Mouse (Mus musculus): ENCODE measurements around the gene Gm826. TPM values are rescaled to one million over a fixed set of nuclear protein-coding genes. Genes with fewer than 3 reads are reported as not detected.
A peak's percentile ranks its signal among the peaks of the same experiment; 100 is the strongest.

The Gm826 gene
- polyA plus RNA-seq (2016; fragmentation: Nextera tagmentation; extraction: Ambion mirVana) = 0.38 TPM in 1 of 2 replicates, not detected in the other

GRCm38 (mm10) chr2:160334111-160334661 lies at the start of gene Gm826:
Gene Gm826, minus strand, starts transcription at chr2:160334162.
- Histone ChIP-seq H3K4me2 (no peak within 1 kb of the TSS), H3K9ac (no peak within 1 kb of the TSS), H3K4me1 (peaks cover 2% of the 10 kb centered on the region), H3K4me3 (replicated peaks) (no peak within 1 kb of the TSS), H3K27ac (no peak within 1 kb of the TSS), H3K9me3 (no peaks in the 10 kb centered on the region), H3K27me3 (peaks cover 4% of the 10 kb centered on the region; the same call in 1 of the 2 replicates), H3K36me3 (replicated peaks) (no peaks in the 10 kb centered on the region)
- 74% methylated on average over 4 of the region's 4 CpGs for WGBS
- ATAC-seq (ENCODE audit: low FRiP score) = no peak

- no peak for ATAC-seq (ENCODE audit: low FRiP score)
- 55% methylated on average over 3 of the region's 3 CpGs for WGBS
These were observed 49.5 kb upstream of the Gm826 start for GRCm38 (mm10) chr2:160383418-160383817.

GRCm38 (mm10) chr2:160378271-160378670 lies 44.3 kb upstream of the Gm826 start:
- peaks cover 52% of the 10 kb centered on the region for H3K27me3 ChIP-seq

More at GRCm38 (mm10) chr2:160383418-160383817, 49.5 kb upstream of the Gm826 start:
- H3K27me3 ChIP-seq = 0 out of 2 replicates have a peak, but pooled peaks cover 11% of the 10 kb centered on the region
- no peaks in the 10 kb centered on the region for H3K36me3 ChIP-seq (replicated peaks)
- no peak overlapping the region for H3K4me2 ChIP-seq
- no peaks in the 10 kb centered on the region for H3K9me3 ChIP-seq
- H3K9ac ChIP-seq = no peak overlapping the region
- peaks cover 1% of the 10 kb centered on the region; the same call in 1 of the 2 replicates for H3K4me1 ChIP-seq
- no peak overlapping the region for H3K27ac ChIP-seq
- H3K4me3 ChIP-seq (replicated peaks) = no peak overlapping the region

GRCm38 (mm10) chr2:160376236-160376635 lies 42.3 kb upstream of the Gm826 start:
- Histone ChIP-seq H3K27ac (no peak overlapping the region), H3K9me3 (no peaks in the 10 kb centered on the region), H3K4me3 (replicated peaks) (no peak overlapping the region), H3K36me3 (replicated peaks) (no peaks in the 10 kb centered on the region), H3K4me2 (no peak overlapping the region), H3K4me1 (peaks cover 6% of the 10 kb centered on the region; the same call in 1 of the 2 replicates), H3K9ac (no peak overlapping the region), H3K27me3 (peaks cover 66% of the 10 kb centered on the region)
- WGBS = 40% methylated on average over 5 of the region's 5 CpGs
- ATAC-seq (ENCODE audit: low FRiP score) = no peak

More at GRCm38 (mm10) chr2:160378271-160378670, 44.3 kb upstream of the Gm826 start:
- Histone ChIP-seq H3K36me3 (replicated peaks) (no peaks in the 10 kb centered on the region), H3K27ac (no peak overlapping the region), H3K4me3 (replicated peaks) (no peak overlapping the region), H3K9me3 (no peaks in the 10 kb centered on the region), H3K4me1 (peaks cover 6% of the 10 kb centered on the region; the same call in 1 of the 2 replicates), H3K4me2 (no peak overlapping the region), H3K9ac (no peak overlapping the region)
- WGBS = 41% methylated on average over 4 of the region's 4 CpGs
- no peak for ATAC-seq (ENCODE audit: low FRiP score)

- Histone ChIP-seq H3K9ac (no peak overlapping the region), H3K27me3 (peaks cover 83% of the 10 kb centered on the region), H3K36me3 (replicated peaks) (no peaks in the 10 kb centered on the region), H3K4me1 (peaks cover 46% of the 10 kb centered on the region), H3K9me3 (no peaks in the 10 kb centered on the region), H3K27ac (no peak overlapping the region), H3K4me3 (replicated peaks) (0 out of 2 replicates have a peak overlapping the region, but pooled peaks have one; percentile 60), H3K4me2 (peak overlapping the region; percentile 91)
- ATAC-seq (ENCODE audit: low FRiP score) = no peak
- under 1% methylated on average over 25 of the region's 25 CpGs for WGBS
These were observed 35.9 kb upstream of the Gm826 start for GRCm38 (mm10) chr2:160369653-160370420.

GRCm38 (mm10) chr2:160368422-160369357 lies 34.7 kb upstream of the Gm826 start:
- peak overlapping the region; percentile 60 for H3K4me3 ChIP-seq (replicated peaks)
- no peaks in the 10 kb centered on the region for H3K9me3 ChIP-seq
- H3K27me3 ChIP-seq = peaks cover 80% of the 10 kb centered on the region
- H3K4me2 ChIP-seq = peak overlapping the region; percentile 91
- peaks cover 49% of the 10 kb centered on the region for H3K4me1 ChIP-seq
- 0 out of 2 replicates have a peak overlapping the region, but pooled peaks have one; percentile 30 for H3K9ac ChIP-seq
- no peaks in the 10 kb centered on the region for H3K36me3 ChIP-seq (replicated peaks)
- ATAC-seq (ENCODE audit: low FRiP score) = no peak
- H3K27ac ChIP-seq = no peak overlapping the region
- WGBS = under 1% methylated on average over 52 of the region's 52 CpGs

- H3K9me3 ChIP-seq = no peaks in the 10 kb centered on the region
- peak overlapping the region; percentile 83 for H3K27ac ChIP-seq
- peak; percentile 67 for ATAC-seq (ENCODE audit: low FRiP score)
- no peaks in the 10 kb centered on the region for H3K36me3 ChIP-seq (replicated peaks)
- H3K4me1 ChIP-seq = peaks cover 49% of the 10 kb centered on the region
- WGBS = under 1% methylated on average over 45 of the region's 45 CpGs
- H3K27me3 ChIP-seq = peaks cover 80% of the 10 kb centered on the region
- peak overlapping the region; percentile 67 for H3K9ac ChIP-seq
- H3K4me2 ChIP-seq = peak overlapping the region; percentile 91
- peak overlapping the region; percentile 60 for H3K4me3 ChIP-seq (replicated peaks)
These were observed 33.7 kb upstream of the Gm826 start for GRCm38 (mm10) chr2:160367448-160368208.

- ATAC-seq (ENCODE audit: low FRiP score) = peak; percentile 92
- Histone ChIP-seq H3K4me1 (peaks cover 49% of the 10 kb centered on the region), H3K4me2 (peak within 1 kb of the TSS; percentile 91), H3K9ac (peak within 1 kb of the TSS; percentile 67), H3K27ac (peak within 1 kb of the TSS; percentile 83), H3K4me3 (replicated peaks) (peak within 1 kb of the TSS; percentile 60), H3K9me3 (no peaks in the 10 kb centered on the region), H3K36me3 (replicated peaks) (no peaks in the 10 kb centered on the region), H3K27me3 (peaks cover 80% of the 10 kb centered on the region)
- WGBS = under 1% methylated on average over 31 of the region's 37 CpGs
These were observed 33.0 kb upstream of the Gm826 start, which contains the start of gene Mafb for GRCm38 (mm10) chr2:160366980-160367338. Gene Mafb, minus strand, starts transcription at chr2:160367065.

- Histone ChIP-seq H3K36me3 (replicated peaks) (no peaks in the 10 kb centered on the region), H3K9me3 (no peaks in the 10 kb centered on the region), H3K27me3 (peaks cover 80% of the 10 kb centered on the region), H3K4me1 (peaks cover 49% of the 10 kb centered on the region), H3K4me2 (peak overlapping the region; percentile 91), H3K4me3 (replicated peaks) (peak overlapping the region; percentile 60), H3K9ac (peak overlapping the region; percentile 67), H3K27ac (peak overlapping the region; percentile 83)
- WGBS = under 1% methylated on average over 87 of the region's 95 CpGs
- ATAC-seq (ENCODE audit: low FRiP score) = peak; percentile 16
These were observed 32.4 kb upstream of the Gm826 start for GRCm38 (mm10) chr2:160366111-160366979.

- Histone ChIP-seq H3K4me3 (replicated peaks) (peak overlapping the region; percentile 60), H3K9ac (peak overlapping the region; percentile 67), H3K4me2 (peak overlapping the region; percentile 91), H3K9me3 (no peaks in the 10 kb centered on the region), H3K27ac (no peak overlapping the region), H3K36me3 (replicated peaks) (no peaks in the 10 kb centered on the region), H3K4me1 (peaks cover 52% of the 10 kb centered on the region), H3K27me3 (peaks cover 80% of the 10 kb centered on the region)
- WGBS = under 1% methylated on average over 50 of the region's 50 CpGs
- no peak for ATAC-seq (ENCODE audit: low FRiP score)
These were observed 31.3 kb upstream of the Gm826 start for GRCm38 (mm10) chr2:160365107-160365911.

Measured in forebrain, embryonic 12.5 days (tissue).